Mouse (Mus musculus) heart, embryonic 11.5 days (tissue): ENCODE data around the gene Mthfd1. TPM values are rescaled to one million over a fixed set of nuclear protein-coding genes. Genes with fewer than 3 reads are reported as not detected.

ENCODE experiments used
- ATAC-seq: fragments of 200-750 bp; cut with Nextera tagmentation; replicated peaks from 2 replicates; pipeline ENCODE4 v1.8.0; 2017; ENCODE audit warnings: moderate library complexity; ENCODE audit not compliant: insufficient number of reproducible peaks, low FRiP score, low TSS enrichment
- H3K27ac ChIP-seq: fragments of 300-500 bp; sonication (generic); 2 replicates; pipeline ENCODE4 v1.5.1; 2014; ENCODE audit warnings: mild to moderate bottlenecking, low read depth, low read length
- H3K27me3 ChIP-seq: fragments of 300-500 bp; sonication (generic); 2 replicates; pipeline ENCODE4 v1.6.1; 2014; ENCODE audit warnings: mild to moderate bottlenecking, low read length, mixed read lengths; ENCODE audit not compliant: control insufficient read depth, insufficient read depth
- H3K36me3 ChIP-seq: fragments of 300-500 bp; sonication (generic); 2 replicates; pipeline ENCODE4 v1.6.1; 2014; ENCODE audit warnings: mild to moderate bottlenecking, low read length, moderate library complexity, mixed read lengths; ENCODE audit not compliant: control insufficient read depth, insufficient read depth
- H3K4me1 ChIP-seq: fragments of 300-500 bp; sonication (generic); 2 replicates; pipeline ENCODE4 v1.6.1; 2014; ENCODE audit warnings: low read length; ENCODE audit not compliant: control insufficient read depth, insufficient read depth
- H3K4me2 ChIP-seq: fragments of 300-500 bp; sonication (generic); 2 replicates; pipeline ENCODE4 v1.6.1; 2014; ENCODE audit warnings: mild to moderate bottlenecking, moderate library complexity
- H3K4me3 ChIP-seq: fragments of 300-500 bp; sonication (generic); 2 replicates; pipeline ENCODE4 v1.5.1; 2014; ENCODE audit warnings: low read depth, low read length
- H3K9ac ChIP-seq: fragments of 300-500 bp; sonication (generic); 2 replicates; pipeline ENCODE4 v1.6.1; 2014; ENCODE audit warnings: mild to moderate bottlenecking, low read depth, low read length, moderate library complexity
- H3K9me3 ChIP-seq: fragments of 300-500 bp; sonication (generic); replicated peaks from 2 replicates; pipeline ENCODE4 v1.6.1; 2016; ENCODE audit warnings: low read length; ENCODE audit not compliant: control insufficient read depth
- WGBS: fragments of 180-500 bp; shearing (Covaris S2); extraction: QIAGEN DNeasy Blood & Tissue Kit; methylation state at CpG from one replicate; pipeline ENCODE4 v1.1.7; 2014; ENCODE audit not compliant: insufficient replicate concordance; 5-methylcytosine and 5-hydroxymethylcytosine counted together
- polyA plus RNA-seq: library from polyadenylated mRNA; unstranded; fragments of >200 nt; fragmentation: Nextera tagmentation; extraction: Ambion mirVana; gene quantifications from 2 replicates; pipeline ENCODE4 v1.2.1, GENCODE M21; 2014

Gene Mthfd1
- polyA plus RNA-seq, 1 experiment from 2014 or later, result 44.5 TPM

DNA sequence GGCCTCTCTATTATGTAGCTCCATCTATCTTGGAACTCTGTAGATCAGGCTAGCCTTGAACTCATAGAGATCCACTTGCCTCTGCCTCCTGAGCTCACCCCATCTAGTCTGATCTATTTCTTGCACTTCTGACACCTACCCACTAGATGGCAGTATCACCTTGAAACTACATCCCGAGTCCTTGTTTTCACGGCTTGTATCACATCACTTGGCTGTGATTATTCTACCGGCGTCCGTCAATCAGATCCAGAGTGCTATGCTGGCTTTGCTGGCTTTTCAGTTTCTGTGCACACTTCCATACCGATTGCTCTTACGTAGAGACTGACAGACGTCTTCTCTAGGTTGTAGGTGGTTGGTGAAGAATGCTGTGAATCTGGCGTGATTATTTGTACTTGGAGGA, 11.8 kb downstream of the Mthfd1 start:
- Histone ChIP-seq H3K9me3 (no peaks in the 10 kb centered on the region), H3K4me2 (no peak overlapping the region), H3K27ac (no peak overlapping the region), H3K4me1 (no peaks in the 10 kb centered on the region; the same call in 1 of the 2 replicates), H3K36me3 (no peaks in the 10 kb centered on the region; the same call in 1 of the 2 replicates), H3K4me3 (no peak overlapping the region), H3K27me3 (no peaks in the 10 kb centered on the region), H3K9ac (no peak overlapping the region)
- 74% methylated on average over 9 of the region's 9 CpGs for WGBS
- ATAC-seq, result no peak

- no peak for ATAC-seq
- Histone ChIP-seq H3K36me3 (no peaks in the 10 kb centered on the region; the same call in 1 of the 2 replicates), H3K4me2 (no peak overlapping the region), H3K9ac (no peak overlapping the region), H3K9me3 (no peaks in the 10 kb centered on the region), H3K27ac (no peak overlapping the region), H3K4me1 (no peaks in the 10 kb centered on the region; the same call in 1 of the 2 replicates), H3K4me3 (no peak overlapping the region), H3K27me3 (no peaks in the 10 kb centered on the region)
- WGBS, result 76% methylated on average over 10 of the region's 10 CpGs
Observed at GRCm38 (mm10) chr12:76268686-76269085, 13.6 kb downstream of the Mthfd1 start.

DNA sequence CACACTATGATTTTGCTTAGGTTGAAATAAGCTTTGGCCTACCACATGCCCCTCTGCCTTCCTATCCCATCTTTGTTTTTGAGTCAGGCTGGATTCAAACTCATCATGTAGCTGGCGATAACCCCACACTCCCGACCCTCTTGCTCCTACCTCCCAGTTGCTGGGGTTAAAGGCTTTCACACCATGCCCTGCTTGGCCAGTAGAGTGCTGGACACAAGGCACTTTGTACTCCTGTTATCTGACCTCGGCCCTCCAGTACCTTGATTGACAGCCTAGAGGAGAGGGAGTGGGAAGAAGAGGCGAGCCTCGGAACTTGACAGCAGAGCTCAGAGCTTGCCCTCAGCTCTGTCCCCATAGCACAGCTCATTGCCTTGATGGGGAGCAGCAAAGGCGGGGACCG, 14.1 kb downstream of the Mthfd1 start:
- no peaks in the 10 kb centered on the region for H3K27me3 ChIP-seq
- H3K36me3 ChIP-seq, result no peaks in the 10 kb centered on the region; the same call in 1 of the 2 replicates
- no peaks in the 10 kb centered on the region for H3K9me3 ChIP-seq
- no peak overlapping the region for H3K27ac ChIP-seq
- no peak for ATAC-seq
- no peak overlapping the region for H3K4me3 ChIP-seq
- no peak overlapping the region for H3K9ac ChIP-seq
- H3K4me1 ChIP-seq, result no peaks in the 10 kb centered on the region; the same call in 1 of the 2 replicates
- H3K4me2 ChIP-seq, result no peak overlapping the region
- 48% methylated on average over 7 of the region's 7 CpGs for WGBS

DNA sequence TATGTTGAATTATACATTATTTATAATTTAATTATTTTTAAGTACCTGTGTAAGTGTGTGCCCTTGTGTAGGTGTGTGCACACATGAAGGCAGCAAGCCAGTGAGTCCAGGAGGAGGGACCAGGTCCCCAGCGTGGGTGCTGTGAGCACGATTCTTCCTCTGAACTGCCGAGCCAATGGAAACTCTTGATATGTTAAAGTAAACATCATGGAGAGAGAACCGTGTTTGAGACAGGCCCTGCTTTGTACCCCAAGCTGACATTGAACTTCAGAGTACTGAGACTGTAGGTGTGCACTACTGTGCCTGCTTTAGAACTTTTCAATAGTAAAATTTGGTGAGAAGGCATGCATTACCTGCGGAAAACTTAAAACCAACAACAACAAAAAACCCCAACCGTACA, 16.4 kb downstream of the Mthfd1 start:
- Histone ChIP-seq H3K36me3 (no peaks in the 10 kb centered on the region; the same call in 1 of the 2 replicates), H3K9me3 (no peaks in the 10 kb centered on the region), H3K4me1 (no peaks in the 10 kb centered on the region; the same call in 1 of the 2 replicates), H3K4me3 (no peak overlapping the region), H3K4me2 (no peak overlapping the region), H3K9ac (no peak overlapping the region), H3K27me3 (no peaks in the 10 kb centered on the region), H3K27ac (no peak overlapping the region)
- no peak for ATAC-seq
- WGBS, result 84% methylated on average over 6 of the region's 6 CpGs

GRCm38 (mm10) chr12:76272610-76273524, 17.8 kb downstream of the Mthfd1 start:
- ATAC-seq, result no peak
- Histone ChIP-seq H3K4me1 (no peaks in the 10 kb centered on the region; the same call in 1 of the 2 replicates), H3K9ac (no peak overlapping the region), H3K36me3 (peaks cover 3% of the 10 kb centered on the region; the same call in 1 of the 2 replicates), H3K27me3 (no peaks in the 10 kb centered on the region), H3K27ac (no peak overlapping the region), H3K4me3 (no peak overlapping the region), H3K9me3 (no peaks in the 10 kb centered on the region), H3K4me2 (no peak overlapping the region)
- 87% methylated on average over 10 of the region's 10 CpGs for WGBS

DNA sequence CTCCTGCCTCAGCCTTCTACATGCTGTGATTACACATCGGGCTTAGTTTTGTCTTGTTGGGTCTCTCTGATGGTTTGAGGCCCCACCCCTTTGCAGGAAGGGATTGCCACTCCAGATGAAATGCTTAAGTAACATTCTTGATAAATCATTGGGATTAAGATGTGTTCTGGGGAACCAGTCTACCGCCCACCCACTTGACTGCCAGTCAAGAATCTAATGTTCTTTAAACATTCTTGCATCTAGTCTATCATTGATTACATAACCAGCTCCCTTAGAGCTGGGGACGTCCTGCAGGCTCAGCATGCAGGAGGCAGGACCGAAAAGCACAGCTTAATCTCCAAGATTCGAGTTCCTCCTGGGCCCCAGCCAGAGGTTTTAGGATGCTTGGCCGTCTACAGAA, 23.1 kb downstream of the Mthfd1 start:
- Histone ChIP-seq H3K27me3 (no peaks in the 10 kb centered on the region), H3K4me3 (no peak overlapping the region), H3K9me3 (no peaks in the 10 kb centered on the region), H3K36me3 (peaks cover 12% of the 10 kb centered on the region), H3K4me2 (no peak overlapping the region), H3K27ac (no peak overlapping the region), H3K4me1 (peaks cover 5% of the 10 kb centered on the region; the same call in 1 of the 2 replicates), H3K9ac (no peak overlapping the region)
- ATAC-seq, result no peak
- WGBS, result 70% methylated on average over 6 of the region's 6 CpGs

DNA sequence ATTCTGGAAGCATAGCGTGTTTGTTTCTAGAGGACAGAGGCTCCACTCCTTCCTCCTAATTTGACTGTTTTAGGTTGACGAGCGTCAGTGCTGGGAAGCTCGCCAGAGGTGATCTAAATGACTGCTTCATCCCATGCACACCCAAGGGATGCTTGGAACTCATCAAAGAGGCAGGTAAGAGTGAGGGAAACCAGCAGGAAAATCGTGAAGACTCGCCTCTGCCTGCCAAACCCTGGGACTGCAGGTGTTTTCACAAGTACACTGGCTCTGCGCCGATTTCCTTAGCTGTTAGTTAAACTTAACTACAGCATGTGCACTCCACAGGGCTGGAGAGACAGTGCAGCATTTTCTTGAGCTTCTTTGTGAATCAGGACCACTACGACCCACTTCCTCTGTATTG, 25.5 kb downstream of the Mthfd1 start:
- peaks cover 12% of the 10 kb centered on the region for H3K36me3 ChIP-seq

DNA sequence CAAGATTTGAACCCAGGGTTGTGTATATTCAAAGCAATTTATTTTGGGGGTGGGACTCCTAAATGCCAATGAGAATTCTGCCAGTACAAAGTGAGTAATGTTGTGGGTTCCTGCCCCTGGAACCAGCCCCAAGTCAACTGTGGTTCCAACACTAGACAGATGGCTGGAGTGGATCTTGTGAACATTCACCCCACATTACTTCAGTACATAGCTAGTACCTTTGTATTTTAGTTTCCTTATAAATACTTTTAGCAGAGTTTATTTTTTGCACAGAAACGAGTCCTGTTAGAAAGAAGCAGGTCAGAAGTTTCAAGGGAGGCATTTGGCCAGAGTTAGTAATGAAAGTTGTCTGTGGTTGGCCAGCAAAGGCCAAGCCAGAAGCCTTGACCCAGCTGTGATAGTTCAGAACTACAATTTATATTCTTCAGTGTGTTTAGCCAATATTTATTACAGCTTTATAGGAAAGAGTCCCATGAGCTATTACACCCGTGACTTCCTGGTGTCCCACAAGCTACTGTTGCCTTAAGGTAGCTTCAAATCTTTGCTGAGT, 26.1 kb downstream of the Mthfd1 start:
- Histone ChIP-seq H3K9me3 (no peaks in the 10 kb centered on the region), H3K36me3 (peaks cover 12% of the 10 kb centered on the region), H3K4me2 (no peak overlapping the region), H3K9ac (no peak overlapping the region), H3K27ac (no peak overlapping the region), H3K27me3 (no peaks in the 10 kb centered on the region), H3K4me1 (peaks cover 5% of the 10 kb centered on the region; the same call in 1 of the 2 replicates), H3K4me3 (no peak overlapping the region)
- 94% methylated on average over 2 of the region's 2 CpGs for WGBS
- ATAC-seq, result no peak

More for the DNA sequence above, 25.5 kb downstream of the Mthfd1 start:
- Histone ChIP-seq H3K27ac (no peak overlapping the region), H3K4me1 (peaks cover 5% of the 10 kb centered on the region; the same call in 1 of the 2 replicates), H3K9ac (no peak overlapping the region), H3K4me3 (no peak overlapping the region), H3K9me3 (no peaks in the 10 kb centered on the region), H3K27me3 (no peaks in the 10 kb centered on the region), H3K4me2 (no peak overlapping the region)
- WGBS, result 88% methylated on average over 9 of the region's 9 CpGs
- no peak for ATAC-seq
